Mouse (Mus musculus) splenic B cell, adult 2 months (primary cell): ENCODE data around the gene Lmtk3.

Experiments used
- DNase-seq: peaks from one replicate; pipeline ENCODE4 v3.0.0-alpha.2; 2011; ENCODE audit warnings: low read depth, low spot score
- H3K27me3 ChIP-seq: 2 replicates; pipeline ENCODE4 v1.6.1; 2012; ENCODE audit warnings: mild to moderate bottlenecking, low read length, moderate library complexity, mixed read lengths; ENCODE audit not compliant: control insufficient read depth, poor library complexity, insufficient read depth, severe bottlenecking
- H3K36me3 ChIP-seq: 2 replicates; pipeline ENCODE4 v1.6.1; 2012; ENCODE audit warnings: mild to moderate bottlenecking, low read length, moderate library complexity, mixed read lengths; ENCODE audit not compliant: control insufficient read depth, poor library complexity, insufficient read depth, severe bottlenecking

Gene Lmtk3

DNA sequence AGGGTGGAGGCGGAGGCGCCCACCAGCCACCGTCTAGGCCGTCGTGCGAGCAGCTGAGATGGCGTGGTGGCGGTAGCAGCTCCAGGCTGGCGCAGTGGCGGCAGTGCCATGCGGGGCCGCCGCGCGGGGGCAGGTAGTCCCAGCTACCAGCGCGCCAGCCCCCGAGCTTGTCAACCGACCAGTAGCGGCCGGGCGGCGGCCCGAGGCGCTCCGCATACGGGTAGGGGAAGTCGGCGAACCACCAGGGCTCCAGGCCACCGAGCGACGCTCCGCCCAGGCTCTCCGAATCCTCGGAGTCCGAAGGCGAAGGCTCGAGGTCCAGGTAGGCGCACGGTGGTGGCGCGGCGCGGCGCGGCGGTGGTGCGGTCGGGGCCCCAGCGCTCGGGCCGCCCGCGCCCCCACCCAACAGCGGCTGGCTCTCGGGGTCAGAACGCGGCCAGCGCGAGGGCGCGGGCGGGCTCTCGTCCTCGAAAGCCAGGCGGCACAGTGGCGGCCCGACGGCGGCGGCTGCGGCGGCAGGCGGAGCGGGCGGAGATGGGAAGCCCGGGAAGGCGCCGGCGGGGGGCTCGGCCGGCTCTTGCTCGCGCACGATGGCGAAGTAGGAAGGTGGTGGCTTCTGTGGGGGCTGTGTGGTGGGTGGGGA is 49.7 kb downstream of the Lmtk3 start:
- Histone ChIP-seq H3K27me3 (no peaks in the 10 kb centered on the region), H3K36me3 (no peaks in the 10 kb centered on the region)
- DNase-seq = peak; percentile 37

DNA sequence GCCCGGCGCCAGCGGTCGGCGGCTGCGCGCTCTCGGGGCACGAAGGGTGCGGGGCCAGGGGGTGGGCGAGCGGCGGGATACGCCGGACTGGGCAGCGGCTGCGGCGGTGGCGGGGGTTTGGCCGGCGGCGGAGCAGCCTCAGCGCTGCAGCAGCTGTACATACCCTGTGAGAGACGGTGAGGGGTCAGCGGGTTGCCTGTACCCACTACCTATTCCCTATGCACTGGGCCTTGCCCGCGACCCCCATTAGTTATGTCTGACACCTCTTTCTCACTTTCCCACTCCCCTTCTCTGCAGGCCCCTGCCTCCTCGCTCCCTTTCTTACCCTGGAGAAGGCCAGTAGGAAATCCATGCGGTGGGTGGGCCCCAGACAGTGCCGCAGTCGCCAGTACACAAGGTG is 50.4 kb downstream of the Lmtk3 start:
- Histone ChIP-seq H3K36me3 (no peaks in the 10 kb centered on the region), H3K27me3 (no peaks in the 10 kb centered on the region)
- DNase-seq = no peak

DNA sequence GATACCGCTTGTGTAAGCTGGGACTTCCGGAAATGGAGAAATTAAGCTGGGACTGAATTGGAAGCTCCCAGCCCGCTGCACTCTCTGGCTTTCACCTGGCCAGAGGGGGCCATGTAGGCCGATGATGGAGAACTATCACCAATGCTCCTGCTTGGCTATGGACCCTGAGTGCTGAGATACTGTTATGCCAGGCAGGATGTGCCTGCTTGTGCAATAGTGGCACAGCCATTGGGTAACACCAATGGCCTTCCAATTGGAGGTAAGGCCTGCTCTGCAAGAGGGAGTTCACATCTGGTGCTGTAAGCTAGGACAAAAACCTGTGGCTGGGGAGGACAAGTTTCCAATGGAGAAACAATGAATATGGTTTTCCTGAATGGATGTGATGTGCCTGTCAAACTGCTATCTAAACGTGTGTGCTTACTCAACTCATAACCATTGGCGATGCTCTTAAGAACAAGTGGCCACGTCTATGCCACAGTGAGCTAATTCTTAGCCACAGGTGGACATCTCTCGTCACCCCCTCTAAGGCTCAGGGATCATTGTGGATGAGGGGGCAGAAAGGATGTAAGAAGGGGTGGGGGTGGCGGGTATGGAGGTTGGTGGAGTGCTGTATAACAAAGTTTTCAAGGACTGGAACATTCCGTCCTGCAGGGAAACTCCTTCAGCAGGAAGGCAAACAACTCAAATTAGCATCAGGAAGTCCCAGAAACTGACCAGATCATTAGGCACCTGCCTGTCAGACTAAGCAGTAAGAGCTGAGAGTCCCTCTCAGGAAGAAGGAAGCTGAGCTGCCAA is 59.6 kb downstream of the Lmtk3 start:
- Histone ChIP-seq H3K36me3 (no peaks in the 10 kb centered on the region), H3K27me3 (no peaks in the 10 kb centered on the region)
- no peak for DNase-seq

DNA sequence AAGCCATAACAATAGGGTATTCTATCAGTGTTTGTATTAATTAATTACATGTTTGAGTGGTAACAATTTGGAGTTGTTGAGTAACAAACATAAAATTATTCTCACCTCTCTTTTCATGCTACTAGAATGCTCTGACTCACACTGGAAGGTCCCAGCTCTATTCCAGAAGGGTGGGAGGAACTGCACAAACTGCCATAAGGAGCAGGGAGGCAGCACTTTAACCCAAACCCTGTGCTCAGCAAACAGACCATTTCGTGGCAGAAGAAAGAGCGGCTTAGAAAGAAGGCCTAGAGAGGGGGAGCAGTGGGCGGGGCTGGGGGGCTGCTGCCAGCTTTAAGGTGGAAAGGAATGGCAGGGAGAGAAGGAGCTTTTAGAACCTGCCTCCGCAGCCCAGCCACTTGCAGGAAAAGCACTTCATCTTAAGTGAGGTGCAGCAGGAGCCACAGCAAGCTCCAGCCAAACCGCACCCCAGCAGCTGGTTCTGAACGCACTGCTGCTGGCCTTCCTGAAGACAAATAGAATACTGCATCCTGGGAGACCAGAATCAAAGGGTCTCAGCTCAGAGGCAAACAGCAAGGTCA is 65.0 kb downstream of the Lmtk3 start:
- Histone ChIP-seq H3K36me3 (no peaks in the 10 kb centered on the region), H3K27me3 (no peaks in the 10 kb centered on the region)
- DNase-seq = no peak

DNA sequence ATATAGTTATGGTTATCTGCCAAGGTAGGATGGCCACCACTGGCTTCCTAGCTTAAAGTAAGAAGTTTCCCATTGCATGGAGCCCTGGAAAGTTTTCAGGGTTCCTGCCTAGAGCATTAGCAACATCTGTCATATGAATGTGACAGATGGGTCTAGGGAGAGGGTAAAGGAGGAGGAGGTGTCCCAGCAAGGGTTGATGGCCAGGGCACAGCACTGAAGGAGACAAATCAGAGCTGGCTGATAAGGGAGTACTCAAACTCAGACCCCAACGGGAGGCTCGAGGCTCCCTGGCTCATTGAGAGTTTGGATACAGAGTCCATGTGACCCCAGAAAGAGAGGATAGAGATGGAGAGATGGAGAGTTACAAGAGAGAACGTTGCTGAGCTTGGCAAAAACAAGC is 67.1 kb downstream of the Lmtk3 start:
- Histone ChIP-seq H3K36me3 (no peaks in the 10 kb centered on the region), H3K27me3 (no peaks in the 10 kb centered on the region)
- no peak for DNase-seq

DNA sequence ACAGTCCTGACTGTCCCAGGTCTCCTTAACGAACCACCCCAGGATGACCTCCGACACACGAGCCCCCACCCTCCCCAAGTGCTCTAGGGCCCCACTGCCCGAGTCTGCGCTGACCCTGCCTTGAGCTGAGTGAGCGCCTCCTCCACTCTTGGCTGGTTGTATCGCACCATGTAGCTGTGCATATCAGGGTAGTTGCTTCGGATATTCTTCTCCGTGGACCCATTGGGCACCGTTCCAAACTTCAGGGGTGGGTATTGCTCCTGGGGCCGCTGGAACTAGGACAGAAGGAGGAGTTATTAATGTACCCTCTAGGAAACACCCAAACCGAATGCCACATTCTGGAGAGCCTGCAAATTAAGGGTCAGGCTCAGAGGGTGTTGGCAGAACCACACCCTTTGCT is 69.6 kb downstream of the Lmtk3 start:
- no peaks in the 10 kb centered on the region for H3K36me3 ChIP-seq
- no peak for DNase-seq
- H3K27me3 ChIP-seq = no peaks in the 10 kb centered on the region
